Mouse (Mus musculus): ENCODE results near the gene Gm9732.
"Not testable (repeated sequence)": the region's sequence is repeated elsewhere in the genome, so short reads cannot be mapped to it uniquely, and the experiment has no call there.

Gene Gm9732

GRCm38 (mm10) chr14:43274986-43275511, at the start of gene Gm9732:
Gm9732 (plus strand) TSS chr14:43275036.
- not testable (repeated sequence) for DNase-seq (ENCODE audit: low spot score)

- DNase-seq (ENCODE audit: low spot score): not testable (repeated sequence)
Measured at GRCm38 (mm10) chr14:43235204-43235603, 39.6 kb upstream of the Gm9732 start, which contains the start of gene Gm8122. Gm8122 (minus strand) TSS chr14:43235304.

GRCm38 (mm10) chr14:43237769-43238168, 37.1 kb upstream of the Gm9732 start:
- DNase-seq (ENCODE audit: low spot score): not testable (repeated sequence)

- not testable (repeated sequence) for DNase-seq (ENCODE audit: low spot score)
Measured at GRCm38 (mm10) chr14:43249611-43250170, 25.1 kb upstream of the Gm9732 start.

- DNase-seq (ENCODE audit: low spot score): not testable (repeated sequence)
Measured at GRCm38 (mm10) chr14:43250549-43251253, 24.1 kb upstream of the Gm9732 start.

- not testable (repeated sequence) for DNase-seq (ENCODE audit: low spot score)
Measured at GRCm38 (mm10) chr14:43256511-43256910, 18.3 kb upstream of the Gm9732 start.

- DNase-seq (ENCODE audit: low spot score): not testable (repeated sequence)
Measured at GRCm38 (mm10) chr14:43258349-43258748, 16.5 kb upstream of the Gm9732 start, which contains the start of gene Gm8126. Gm8126 (plus strand) TSS chr14:43258649.

GRCm38 (mm10) chr14:43263421-43263820, 11.4 kb upstream of the Gm9732 start:
- DNase-seq (ENCODE audit: low spot score): not testable (repeated sequence)

- DNase-seq (ENCODE audit: low spot score): not testable (repeated sequence)
Measured at GRCm38 (mm10) chr14:43268521-43269084, 6.2 kb upstream of the Gm9732 start.

- not testable (repeated sequence) for DNase-seq (ENCODE audit: low spot score)
Measured at GRCm38 (mm10) chr14:43269211-43269610, 5.6 kb upstream of the Gm9732 start.

GRCm38 (mm10) chr14:43273161-43273560, 1.7 kb upstream of the Gm9732 start:
- not testable (repeated sequence) for DNase-seq (ENCODE audit: low spot score)

- DNase-seq (ENCODE audit: low spot score): not testable (repeated sequence)
Measured at GRCm38 (mm10) chr14:43275752-43276151, 916 bp downstream of the Gm9732 start.

GRCm38 (mm10) chr14:43277468-43277867, 2.6 kb downstream of the Gm9732 start:
- not testable (repeated sequence) for DNase-seq (ENCODE audit: low spot score)

- not testable (repeated sequence) for DNase-seq (ENCODE audit: low spot score)
Measured at GRCm38 (mm10) chr14:43278146-43278545, 3.3 kb downstream of the Gm9732 start.

GRCm38 (mm10) chr14:43278681-43279080, 3.8 kb downstream of the Gm9732 start:
- DNase-seq (ENCODE audit: low spot score): not testable (repeated sequence)

GRCm38 (mm10) chr14:43293503-43293902, 18.7 kb downstream of the Gm9732 start, which contains the start of gene Gm8127:
Gm8127 (minus strand) TSS chr14:43293832.
- DNase-seq (ENCODE audit: low spot score): not testable (repeated sequence)

- DNase-seq (ENCODE audit: low spot score): not testable (repeated sequence)
Measured at GRCm38 (mm10) chr14:43319516-43319915, 44.7 kb downstream of the Gm9732 start.

GRCm38 (mm10) chr14:43328603-43329002, 53.8 kb downstream of the Gm9732 start:
- DNase-seq (ENCODE audit: low spot score): not testable (repeated sequence)

- peak; percentile 5 for DNase-seq (ENCODE audit: low spot score)
Measured at GRCm38 (mm10) chr14:43331362-43331880, 56.6 kb downstream of the Gm9732 start.

GRCm38 (mm10) chr14:43337646-43338045, 62.8 kb downstream of the Gm9732 start:
- peak; percentile 2 for DNase-seq (ENCODE audit: low spot score)

- not testable (repeated sequence) for DNase-seq (ENCODE audit: low spot score)
Measured at GRCm38 (mm10) chr14:43347711-43348110, 72.9 kb downstream of the Gm9732 start, which contains the start of gene 1700001F09Rik. 1700001F09Rik (minus strand) TSS chr14:43347811.

- DNase-seq (ENCODE audit: low spot score): not testable (repeated sequence)
Measured at GRCm38 (mm10) chr14:43352944-43353343, 78.1 kb downstream of the Gm9732 start.
